Mouse (Mus musculus) left cerebral cortex, adult 18-20 months (tissue): ENCODE data around the gene Senp3. TPM values are rescaled to one million over a fixed set of nuclear protein-coding genes. Genes with fewer than 3 reads are reported as not detected.
"Not testable (repeated sequence)": the region's sequence is repeated elsewhere in the genome, so short reads cannot be mapped to it uniquely, and the experiment has no call there.

Experiments
- DNase-seq, 2 experiments: peaks; one replicate each; pipeline ENCODE4 v3.0.0; 2021 to 2022; ENCODE audit warnings: low spot score in 2 of 2, mixed read lengths in 1 of 2
- long read RNA-seq, 2 experiments: library from polyadenylated mRNA; stranded (forward); transcript quantifications; one replicate each; pipeline ENCODE4 v2.0.0; 2021
- total RNA-seq, 2 experiments: library from RNA; stranded (reverse); gene quantifications; 2 replicates each; pipeline ENCODE4 v1.2.3; 2021

Senp3 gene
- 10 to 100 TPM; 91.4 to 98.7 TPM for total RNA-seq
- long read RNA-seq, experiment 1, transcript Senp3-201 (11 exons, 2,313 nt), result major isoform, 15 of 33 reads
- long read RNA-seq, experiment 1, partial matches to known transcripts, result 14 of 33 reads
- long read RNA-seq, experiment 1, other reads (novel, unspliced or antisense), result 4 of 33 reads
- long read RNA-seq, experiment 2, transcript Senp3-201 (11 exons, 2,313 nt), result major isoform, 12 of 25 reads
- long read RNA-seq, experiment 2, partial matches to known transcripts, result 9 of 25 reads
- long read RNA-seq, experiment 2, other reads (novel, unspliced or antisense), result 2 of 25 reads

- DNase-seq, result peak; percentile 97 to 98
Observed at GRCm38 (mm10) chr11:69681314-69682208, at the start of gene Senp3. TSS of gene Senp3 (minus strand) at chr11:69682084.

DNA sequence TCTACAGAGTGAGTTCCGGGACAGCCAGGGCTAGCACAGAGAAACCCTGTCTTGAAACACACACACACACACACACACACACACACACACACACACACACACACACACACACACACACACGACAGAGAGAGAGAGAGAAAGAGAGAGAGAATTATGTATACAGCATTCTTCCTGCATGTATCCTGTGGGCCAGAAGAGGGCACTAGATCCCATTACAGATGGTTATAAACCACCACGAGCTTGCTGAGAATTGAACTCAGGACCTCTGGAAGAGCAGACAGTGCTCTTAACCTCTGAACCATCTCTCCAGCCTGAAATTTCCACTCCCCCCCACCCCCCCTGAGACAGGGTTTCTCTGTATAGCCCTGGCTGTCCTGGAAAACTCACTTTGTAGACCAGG is 49.5 kb upstream of the Senp3 start:
- not testable (repeated sequence) for DNase-seq

DNA sequence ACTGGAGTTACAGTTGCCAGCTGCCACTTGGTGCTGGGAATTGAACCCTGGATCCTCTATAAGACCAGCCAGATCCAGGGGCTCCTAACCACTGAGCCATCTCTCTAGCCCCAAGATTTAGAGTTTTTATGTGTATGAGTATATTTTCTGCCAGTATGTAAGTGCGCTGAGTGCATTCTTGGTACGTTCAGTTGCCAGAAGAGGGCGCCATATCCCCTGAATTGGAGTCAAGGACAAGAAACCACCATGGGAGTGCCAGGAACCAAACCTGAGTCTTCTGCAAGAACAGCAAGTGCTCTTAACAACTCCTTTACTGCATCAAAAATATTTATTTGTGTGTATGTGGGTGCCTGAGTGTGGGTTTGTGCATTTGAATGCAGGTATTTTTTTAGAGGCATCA is 47.2 kb upstream of the Senp3 start:
- peak; percentile 15 to 41 for DNase-seq

DNA sequence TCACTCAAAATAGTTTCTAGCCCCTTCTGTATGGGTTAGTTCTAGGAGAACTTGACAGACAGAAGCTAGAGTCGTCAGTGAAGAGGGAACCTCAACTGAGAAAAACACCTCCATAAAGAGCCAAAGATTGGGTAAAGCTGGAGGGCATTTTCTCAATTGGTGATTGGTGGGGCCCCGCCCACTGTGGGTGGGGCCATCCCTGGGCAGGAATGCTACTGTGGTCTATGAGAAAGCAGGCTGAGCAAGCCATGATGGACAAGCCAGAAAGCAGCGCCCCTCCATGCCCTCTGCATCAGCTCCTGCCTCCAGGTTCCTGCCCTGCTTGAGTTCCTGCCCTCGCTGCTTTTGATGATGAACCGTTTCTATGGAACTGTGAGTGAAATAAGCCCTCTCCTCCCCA is 44.1 kb upstream of the Senp3 start:
- DNase-seq, result no peak

DNA sequence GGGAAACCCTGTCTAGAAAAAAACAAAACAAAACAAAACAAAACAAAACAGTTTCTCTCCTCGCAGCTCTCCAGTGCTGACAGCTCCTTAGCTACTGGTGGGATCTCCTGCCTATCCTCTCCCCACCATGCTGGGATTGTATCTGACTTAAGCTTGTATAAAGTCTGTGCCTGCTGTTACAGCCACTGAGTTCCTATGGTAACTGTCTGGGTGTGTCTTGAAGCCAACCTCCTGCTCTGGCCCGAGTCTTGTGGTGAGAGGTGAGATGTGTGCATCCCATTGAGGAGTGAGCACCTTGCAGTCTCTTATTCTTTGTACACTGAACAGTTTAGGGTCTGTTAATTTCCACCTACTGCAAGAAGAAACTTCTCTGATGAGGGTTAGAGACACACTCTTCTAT is 41.2 kb upstream of the Senp3 start:
- DNase-seq, result no peak

GRCm38 (mm10) chr11:69720852-69721251 is 39.0 kb upstream of the Senp3 start:
- no peak for DNase-seq

GRCm38 (mm10) chr11:69719423-69719822 is 37.5 kb upstream of the Senp3 start:
- DNase-seq, result no peak

DNA sequence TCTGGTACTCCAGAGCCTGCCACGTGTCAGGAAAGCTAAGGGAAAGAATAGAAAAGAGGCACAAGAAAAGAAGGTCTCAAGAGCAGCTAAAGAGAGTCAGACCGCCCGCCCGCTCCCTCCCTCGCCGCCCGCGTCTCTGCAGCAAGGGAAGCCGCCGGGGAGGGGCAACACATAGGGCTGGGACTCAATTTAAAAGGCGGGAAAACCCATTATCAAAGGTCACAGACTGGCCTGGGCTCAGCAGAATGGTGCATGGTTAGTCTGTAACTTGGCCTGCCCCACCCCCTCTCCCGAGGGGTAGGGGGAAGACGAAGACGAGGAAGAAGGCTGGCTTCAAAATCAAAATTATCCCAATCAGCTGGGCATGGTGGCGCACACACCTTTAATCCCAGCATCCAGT is 36.8 kb upstream of the Senp3 start:
- DNase-seq, result no peak

DNA sequence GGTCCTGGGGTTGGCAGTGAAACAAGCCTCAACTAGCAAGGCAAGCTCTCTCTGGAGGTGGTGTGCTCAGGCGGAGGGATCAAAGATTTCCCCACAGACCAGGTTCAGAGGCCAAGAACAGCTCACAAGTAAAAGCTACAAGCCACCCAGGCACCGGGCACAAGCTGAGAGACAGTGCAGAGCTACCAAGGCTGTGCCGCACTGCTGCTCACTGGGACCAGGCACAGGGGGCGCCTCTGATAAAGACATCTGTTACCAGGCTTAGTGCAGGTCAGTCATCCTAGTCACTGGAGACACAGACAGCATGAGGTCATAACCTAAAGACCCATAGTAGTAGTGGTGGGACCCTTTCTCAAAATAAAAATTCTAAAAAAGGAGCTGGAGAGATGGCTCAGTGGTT is 35.1 kb upstream of the Senp3 start:
- DNase-seq, result no peak

- no peak for DNase-seq
Observed at GRCm38 (mm10) chr11:69715929-69716328, 34.0 kb upstream of the Senp3 start.

- no peak for DNase-seq
Observed at GRCm38 (mm10) chr11:69715482-69715881, 33.6 kb upstream of the Senp3 start.

GRCm38 (mm10) chr11:69714636-69715329 is 32.9 kb upstream of the Senp3 start:
- no peak for DNase-seq

GRCm38 (mm10) chr11:69712954-69713672 is 31.2 kb upstream of the Senp3 start:
- no peak for DNase-seq

GRCm38 (mm10) chr11:69711082-69711481 is 29.2 kb upstream of the Senp3 start:
- no peak for DNase-seq

DNA sequence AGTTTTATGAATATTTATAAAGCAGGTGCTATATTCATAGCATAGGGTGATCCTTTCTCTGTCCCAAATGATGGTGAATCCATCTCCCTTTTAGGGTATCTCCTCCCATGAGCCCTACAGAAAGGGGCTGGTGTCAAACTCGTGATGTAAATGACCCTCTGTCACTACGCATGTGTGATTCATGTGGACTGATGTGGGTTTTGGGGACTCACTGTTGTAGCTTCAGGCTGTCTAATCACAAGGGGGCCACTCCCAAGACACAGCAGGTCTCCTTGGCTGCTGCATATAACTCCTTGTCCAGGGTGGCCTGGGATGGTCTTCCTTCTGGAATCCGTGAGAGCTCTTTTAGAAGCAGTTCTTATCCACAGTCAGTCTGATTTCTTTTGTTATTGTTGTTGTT is 28.6 kb upstream of the Senp3 start:
- no peak for DNase-seq

DNA sequence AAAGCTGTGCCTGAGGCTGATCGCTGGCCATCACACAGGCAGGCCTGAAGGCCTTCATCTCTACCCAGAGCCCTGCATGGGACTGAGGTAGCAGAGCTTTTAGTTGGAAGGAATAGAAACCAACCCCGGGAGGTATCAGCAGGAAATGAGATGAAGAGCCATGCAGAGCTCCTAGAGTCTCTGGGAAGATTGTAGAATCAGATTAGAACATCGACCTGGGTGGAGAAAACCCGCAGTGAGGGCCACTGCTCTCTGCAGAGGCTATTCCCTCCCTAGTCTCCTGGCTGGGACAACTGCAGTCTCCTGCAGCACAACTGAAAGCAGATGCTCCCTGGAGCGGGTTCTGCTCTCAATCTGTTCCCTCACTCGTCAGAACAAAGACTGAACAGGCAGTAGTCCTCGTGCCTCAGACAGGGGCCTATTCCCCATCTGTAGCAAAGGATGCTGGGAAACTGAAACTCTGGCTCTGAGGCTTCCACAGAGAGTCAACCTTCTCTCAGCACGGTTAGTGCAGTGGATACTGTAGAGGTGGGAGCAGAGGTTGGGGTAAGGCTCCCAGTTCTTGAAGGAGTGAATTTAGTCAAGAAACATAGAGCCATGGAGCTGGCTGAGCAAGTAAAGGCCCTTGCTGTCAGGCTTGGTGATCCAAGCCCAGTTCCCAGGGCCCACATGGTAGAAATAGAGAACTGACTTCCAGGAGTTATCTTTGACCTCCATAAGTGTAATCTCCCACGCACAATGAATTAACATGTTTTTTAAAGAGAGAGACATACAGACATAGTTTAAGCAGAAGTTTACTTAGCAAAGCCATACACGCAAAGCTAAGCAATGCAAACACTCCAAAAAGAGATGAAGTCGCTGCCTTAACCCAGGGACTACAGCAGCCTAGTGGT is 27.9 kb upstream of the Senp3 start:
- no peak for DNase-seq

DNA sequence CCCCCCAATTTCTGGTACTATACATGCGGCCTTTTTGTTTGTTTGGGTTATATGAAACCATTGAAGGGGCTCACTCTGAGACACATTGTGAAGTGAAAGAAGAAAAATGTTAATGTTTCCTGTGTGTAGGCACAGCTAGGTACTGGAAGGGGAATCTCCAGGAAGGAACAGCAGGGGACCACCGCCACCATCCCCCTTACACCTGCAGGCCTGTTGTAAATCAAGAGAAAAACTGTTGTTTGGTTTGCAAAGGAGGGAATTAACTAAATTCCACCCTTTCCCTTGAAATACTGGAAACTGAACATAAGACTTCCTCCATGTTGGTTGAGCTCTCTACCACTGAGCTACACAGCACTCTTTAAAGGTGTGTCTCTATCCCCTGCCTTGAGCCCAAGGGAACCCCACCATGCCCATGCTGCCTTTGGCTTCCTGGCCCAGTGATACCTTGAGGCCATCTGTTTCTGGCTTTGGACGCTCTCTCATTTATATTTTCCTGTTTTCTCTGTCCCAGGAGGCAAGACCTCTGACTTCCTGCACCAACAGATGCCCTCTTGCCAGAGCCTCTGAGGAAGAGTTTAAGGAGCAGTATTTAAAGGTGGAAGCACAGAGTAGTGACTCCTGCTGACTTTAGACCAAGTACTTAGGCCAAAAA is 26.9 kb upstream of the Senp3 start:
- no peak for DNase-seq

DNA sequence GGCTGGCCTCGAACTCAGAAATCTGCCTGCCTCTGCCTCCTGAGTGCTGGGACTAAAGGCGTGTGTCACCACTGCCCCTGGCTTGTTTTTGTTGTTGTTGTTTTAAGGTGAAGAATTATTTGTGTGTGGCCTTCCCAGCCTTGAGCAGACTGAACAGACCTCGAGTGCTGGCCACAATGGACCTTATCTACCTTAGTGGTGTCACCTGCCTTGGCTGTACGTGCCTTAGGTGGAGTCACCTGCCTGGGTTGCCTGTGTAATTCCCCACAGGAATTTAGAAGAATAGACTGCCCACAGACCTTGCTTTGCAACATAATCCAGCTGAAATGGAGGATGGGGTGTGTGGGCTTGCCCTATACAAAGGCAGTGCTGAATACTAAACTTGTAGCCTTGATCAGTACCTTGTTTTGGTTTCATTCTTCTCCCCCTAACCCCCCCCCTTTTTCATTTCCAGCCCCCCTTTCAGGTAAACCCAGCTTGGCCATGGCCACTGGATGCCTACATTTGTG is 26.0 kb upstream of the Senp3 start:
- DNase-seq, result no peak

DNA sequence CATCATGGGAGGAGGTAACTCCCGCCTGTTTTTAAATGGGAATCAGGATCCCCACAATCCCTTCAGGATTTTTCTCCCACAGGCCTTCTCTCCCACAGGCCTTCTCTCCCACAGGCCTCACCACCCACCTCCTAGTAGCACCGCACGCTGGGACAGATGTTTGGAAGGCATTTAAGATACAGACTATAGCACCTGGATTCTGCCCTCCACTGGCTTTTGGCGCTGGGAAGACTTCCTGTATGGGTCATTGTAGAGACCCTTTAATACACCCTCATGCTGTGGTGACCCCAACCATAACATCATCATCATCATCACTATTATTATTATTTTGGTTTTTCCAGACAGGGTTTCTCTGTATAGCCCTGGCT is 25.6 kb upstream of the Senp3 start:
- no peak for DNase-seq
